Mouse (Mus musculus) frontal cortex, postnatal 14 days (tissue): Measurements from ENCODE around the gene Vps54.
"Not testable (repeated sequence)": the region's sequence is repeated elsewhere in the genome, so short reads cannot be mapped to it uniquely, and the experiment has no call there.

Experiments used
- DNase-seq, 2 experiments: peaks; one replicate each; pipeline ENCODE4 v3.0.0; 2022; ENCODE audit warnings: low spot score in 2 of 2

Vps54 gene

DNA sequence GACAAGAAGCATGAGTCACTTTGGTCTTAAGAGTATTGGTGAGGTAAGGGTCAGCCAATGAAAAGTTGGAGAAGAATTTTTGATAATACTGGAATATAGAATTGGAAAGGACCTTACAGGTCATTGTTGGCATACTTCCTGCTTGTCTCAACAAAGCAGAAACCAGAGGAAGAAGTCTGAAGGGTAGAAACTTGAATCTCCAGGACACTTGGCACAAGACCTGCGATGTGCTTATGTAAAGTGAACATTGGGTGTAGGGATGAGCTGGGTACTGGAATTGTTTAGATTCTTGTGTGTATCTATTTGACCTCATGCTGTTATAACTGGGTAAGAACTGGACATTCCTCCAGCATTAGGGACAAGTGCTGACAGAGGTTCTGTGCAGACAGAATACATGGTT, 2.3 kb downstream of the Vps54 start:
- DNase-seq = no peak

DNA sequence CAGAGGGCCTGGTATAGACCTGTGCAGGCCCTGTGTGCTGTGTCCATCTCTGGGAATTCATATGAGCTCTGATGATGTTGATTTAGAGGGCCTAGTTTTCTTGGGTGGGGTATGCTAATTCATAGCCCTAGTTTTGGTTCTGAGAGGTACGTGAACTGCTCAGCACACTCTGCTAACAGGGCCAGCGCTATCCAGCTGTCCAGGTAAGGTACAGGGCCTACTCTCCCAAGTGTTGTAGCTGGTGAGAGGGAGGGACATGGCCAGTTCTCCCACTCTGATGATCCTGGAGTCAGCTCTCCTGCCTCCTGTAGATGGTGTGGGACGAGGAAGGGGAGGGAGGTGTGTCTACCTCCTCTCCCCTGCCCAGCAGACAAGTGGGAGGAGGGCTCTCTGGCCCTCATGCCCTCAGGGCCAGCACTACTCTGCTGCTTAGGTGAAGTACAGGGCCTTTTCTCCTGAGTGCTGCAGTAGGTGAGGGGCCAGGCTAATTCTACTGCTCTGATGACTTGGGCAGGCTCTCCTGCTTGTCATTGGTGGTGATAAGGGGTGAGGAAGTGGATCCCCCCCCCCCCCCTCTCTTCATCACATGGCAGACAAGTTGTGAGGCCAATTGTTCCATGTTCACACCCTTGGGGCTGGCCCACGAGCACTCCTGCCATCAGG, 8.3 kb downstream of the Vps54 start:
- DNase-seq = no peak

DNA sequence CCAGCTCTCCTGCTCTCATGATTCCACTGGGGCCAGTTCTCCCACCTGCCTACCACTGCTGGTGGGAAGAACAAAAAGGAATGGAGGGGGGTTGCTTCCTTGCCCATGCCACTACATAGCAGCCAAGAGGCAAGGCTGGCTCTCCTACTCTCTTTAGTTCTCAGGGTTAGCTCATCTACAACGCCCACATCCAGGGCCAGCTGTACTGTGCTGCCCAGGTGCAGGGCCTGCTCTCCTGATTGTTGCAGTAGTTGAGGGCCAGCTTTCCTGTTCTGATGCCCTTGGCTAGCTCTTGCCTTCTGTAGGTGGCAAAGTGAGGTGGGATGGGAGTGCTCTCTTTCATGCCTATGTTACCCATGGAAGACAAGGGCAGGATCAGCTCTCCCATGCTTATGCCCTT, 8.9 kb downstream of the Vps54 start:
- DNase-seq = no peak

- DNase-seq = no peak
Observed at GRCm38 (mm10) chr11:21250366-21250765, 11.3 kb downstream of the Vps54 start.

GRCm38 (mm10) chr11:21258611-21259010, 19.5 kb downstream of the Vps54 start:
- DNase-seq = not testable (repeated sequence)

DNA sequence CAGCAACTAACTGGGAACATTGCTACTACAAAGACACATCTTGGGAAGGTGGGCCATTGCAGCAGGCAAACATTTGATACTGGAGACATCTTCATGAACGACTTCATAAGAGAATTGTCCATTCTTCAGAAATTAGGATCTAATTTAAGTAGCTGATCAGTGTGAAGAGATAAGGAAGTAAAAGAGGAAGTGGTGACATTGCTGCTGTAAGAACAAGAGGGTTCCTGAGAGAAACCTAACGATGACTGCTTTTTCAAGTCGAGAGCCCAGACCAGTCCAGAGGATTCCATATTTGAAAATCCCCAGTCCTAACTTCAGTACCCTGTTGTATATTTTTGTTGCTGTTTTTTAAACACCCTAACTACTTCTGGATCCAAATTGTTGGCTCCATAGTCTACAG, 26.3 kb downstream of the Vps54 start:
- DNase-seq = no peak

DNA sequence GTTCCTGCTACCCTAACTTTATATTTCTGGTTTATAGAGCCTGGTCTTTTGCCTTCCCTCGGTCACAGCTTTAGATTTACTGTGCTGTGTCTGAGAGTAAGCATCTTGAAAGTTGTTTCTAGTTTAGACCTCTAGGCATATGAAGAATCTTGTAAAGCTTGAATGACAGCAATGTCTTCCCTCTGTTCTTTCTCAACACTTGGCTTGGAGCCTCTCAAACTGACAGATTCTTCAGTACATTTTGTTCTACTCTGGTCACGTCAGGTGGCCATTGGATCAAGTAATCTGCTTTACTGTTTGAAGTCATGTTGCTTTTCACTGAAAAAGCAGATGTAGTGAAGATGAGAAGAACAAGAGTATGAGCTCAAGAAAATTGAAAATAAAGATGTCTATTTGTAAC, 37.1 kb downstream of the Vps54 start:
- no peak for DNase-seq

DNA sequence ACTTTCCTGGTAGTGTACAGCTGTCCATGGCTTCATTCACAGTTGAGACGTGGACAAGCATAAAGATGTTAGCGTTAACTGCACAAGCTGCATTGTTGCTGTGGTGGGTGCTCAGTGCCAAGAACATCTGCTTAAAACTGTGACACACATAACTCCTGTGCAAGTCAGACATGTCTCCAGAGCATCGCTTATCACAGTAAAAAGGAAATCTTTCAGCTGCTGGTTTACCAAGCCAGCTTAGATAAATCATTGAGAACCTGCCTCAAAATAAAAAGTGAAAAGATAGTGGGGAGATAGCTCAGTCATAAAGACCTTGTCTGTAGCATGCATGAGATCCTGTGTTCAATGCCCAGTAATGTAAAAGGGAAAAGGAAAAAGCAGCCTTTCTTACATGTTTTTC, 47.3 kb downstream of the Vps54 start:
- no peak for DNase-seq

DNA sequence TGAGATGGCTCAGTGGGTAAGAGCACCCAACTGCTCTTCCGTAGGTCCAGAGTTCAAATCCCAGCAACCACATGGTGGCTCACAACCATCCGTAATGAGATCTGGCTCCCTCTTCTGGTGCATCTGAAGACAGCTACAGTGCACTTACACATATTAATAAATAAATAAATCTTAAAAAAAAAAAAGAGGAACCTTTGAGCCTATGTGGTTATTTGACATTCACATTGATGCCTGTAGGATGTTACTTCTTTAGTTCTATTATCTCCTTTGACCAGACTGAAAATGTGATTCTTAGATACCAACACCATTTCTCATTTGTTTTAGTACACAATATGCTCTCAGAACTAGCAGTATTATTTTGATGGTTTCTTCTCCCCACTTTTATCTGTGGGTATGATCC, 49.1 kb downstream of the Vps54 start:
- not testable (repeated sequence) for DNase-seq

- DNase-seq = no peak
Observed at GRCm38 (mm10) chr11:21295486-21295885, 56.4 kb downstream of the Vps54 start.

DNA sequence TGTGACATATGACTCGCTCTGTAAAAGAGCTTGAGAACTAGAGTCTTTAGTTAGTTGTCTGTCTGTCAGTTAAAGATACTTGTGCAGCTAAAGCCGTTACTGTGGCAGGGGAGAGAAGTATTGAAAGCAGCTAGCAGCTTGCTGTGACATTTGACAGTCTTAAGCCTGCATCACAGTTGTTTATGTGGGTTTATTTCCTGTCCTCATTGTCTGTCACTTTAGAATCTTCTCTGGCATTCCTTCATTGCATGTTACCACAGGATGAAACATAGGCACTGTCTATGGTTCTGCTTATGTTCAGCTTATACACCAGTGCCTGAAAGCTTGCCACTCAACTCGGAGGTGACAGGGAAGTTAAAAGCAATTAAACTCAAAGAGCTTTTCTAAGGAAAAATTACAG, 64.5 kb downstream of the Vps54 start:
- DNase-seq = no peak

- DNase-seq = no peak
Observed at GRCm38 (mm10) chr11:21307078-21307668, 68.1 kb downstream of the Vps54 start.

DNA sequence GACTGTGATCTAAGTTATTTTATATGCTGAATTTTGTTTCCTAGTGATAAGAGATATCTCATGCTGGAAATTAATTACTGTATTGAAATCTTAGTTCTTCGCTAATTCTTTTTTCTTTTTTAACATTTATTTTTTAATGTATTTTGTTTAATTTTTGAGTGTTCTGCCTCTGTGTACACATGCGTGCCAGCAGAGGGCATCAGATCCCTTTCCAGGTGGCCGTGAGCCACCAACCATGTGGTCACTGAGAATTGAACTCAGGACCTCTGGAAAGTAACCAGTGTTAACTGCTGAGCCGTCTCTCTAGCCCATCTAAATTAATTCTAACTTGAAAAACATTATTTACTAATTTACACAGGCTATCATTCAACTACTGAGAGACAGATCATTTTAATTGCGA, 69.0 kb downstream of the Vps54 start:
- no peak for DNase-seq

DNA sequence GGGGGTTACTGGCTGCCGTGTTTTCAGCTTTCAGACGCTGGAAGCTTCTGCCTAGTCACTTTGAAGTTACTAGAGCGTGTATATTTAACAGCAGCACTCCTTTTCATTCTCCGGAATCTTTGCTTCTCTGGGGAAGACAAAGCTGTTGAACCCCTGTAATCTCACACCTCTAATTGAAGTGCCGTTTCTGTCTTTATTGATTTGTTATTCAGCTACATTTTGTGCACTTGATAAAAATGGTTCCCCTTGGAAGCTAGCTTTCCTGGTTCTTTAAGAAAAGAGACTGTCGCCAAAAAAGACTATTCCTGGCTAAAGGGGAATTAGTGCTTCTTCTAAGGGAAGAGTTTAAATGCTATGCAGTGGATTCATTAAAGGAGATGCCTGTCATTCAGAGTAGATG, 70.4 kb downstream of the Vps54 start:
- DNase-seq = no peak

GRCm38 (mm10) chr11:21313922-21314657, 75.0 kb downstream of the Vps54 start:
- DNase-seq = no peak

DNA sequence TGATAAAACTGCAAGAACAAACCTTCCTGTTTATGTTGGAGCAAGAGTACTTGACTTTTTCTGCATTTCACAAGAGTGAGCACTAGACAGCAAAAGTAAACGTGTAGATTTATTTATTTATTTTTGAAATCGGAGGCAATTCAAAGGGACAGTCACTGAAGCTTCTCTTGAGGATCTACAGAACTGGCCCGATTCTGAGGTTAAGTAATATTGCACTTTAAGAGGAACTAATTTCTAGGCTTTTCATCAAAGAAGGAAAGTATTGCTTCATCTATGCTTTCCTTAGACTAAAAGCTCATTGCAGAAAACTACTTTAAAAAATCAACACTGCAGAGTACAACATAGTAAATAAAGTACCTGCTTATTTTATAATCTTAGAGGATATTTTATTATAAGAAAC, 82.5 kb downstream of the Vps54 start:
- DNase-seq = no peak

DNA sequence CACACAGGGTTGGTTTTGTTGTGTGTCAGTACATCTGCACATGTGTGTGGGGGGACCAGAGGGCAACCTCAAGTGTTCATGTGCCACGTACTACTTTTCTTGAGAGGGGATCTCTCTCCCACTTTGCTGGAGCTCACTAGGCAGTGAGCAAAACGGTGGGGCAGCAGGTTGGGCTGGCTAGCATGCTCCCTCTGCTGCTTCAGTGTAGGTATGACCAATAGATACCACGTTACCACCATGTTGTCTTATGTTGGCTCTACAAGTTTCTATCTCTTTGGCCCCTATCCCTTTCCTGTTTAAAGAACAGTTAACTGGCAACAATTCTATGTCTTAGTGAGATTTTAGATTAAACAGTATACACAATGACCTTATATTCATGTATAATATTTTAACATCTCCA, 83.3 kb downstream of the Vps54 start:
- no peak for DNase-seq

GRCm38 (mm10) chr11:21325781-21326180, 86.7 kb downstream of the Vps54 start:
- DNase-seq = no peak

GRCm38 (mm10) chr11:21326770-21327169, 87.7 kb downstream of the Vps54 start:
- no peak for DNase-seq

DNA sequence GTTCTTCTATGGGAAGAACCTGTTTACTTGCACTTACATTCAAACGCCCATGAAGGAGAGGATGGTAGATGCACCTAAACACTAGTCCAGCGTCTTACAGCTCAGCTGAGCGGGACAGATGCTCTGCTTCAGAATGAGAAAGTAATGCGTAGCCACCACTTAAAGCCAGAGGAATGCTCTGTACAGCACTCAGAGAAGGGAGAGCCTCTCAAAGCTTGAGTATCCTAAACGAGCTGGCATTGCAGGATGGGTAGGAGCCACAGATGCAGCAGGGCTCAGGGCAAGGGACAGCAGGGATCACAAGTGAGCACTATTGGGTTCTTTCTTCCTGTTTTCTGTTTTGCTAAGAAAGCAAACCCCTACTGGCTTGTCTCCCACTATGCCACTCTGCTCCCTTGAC, 88.4 kb downstream of the Vps54 start:
- DNase-seq = no peak

DNA sequence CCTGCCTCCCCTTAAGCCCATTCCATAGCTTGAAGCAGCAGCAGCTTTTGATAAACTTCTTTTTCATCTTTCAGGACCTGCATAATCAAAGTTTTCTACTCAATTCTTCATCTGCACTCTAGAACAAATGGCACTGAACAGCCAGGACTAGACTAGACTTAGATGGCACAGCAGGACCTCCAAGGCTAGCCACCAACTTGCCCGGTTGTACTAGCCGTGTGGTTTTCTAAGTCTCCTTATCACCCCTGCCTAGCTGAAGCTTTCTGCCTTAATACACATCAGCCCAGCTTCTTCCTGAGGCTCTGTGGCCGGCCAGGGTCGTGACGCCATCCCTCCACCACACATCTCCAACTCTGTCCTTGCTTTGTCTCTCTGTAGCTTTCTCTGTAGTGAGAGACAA, 89.1 kb downstream of the Vps54 start:
- no peak for DNase-seq

DNA sequence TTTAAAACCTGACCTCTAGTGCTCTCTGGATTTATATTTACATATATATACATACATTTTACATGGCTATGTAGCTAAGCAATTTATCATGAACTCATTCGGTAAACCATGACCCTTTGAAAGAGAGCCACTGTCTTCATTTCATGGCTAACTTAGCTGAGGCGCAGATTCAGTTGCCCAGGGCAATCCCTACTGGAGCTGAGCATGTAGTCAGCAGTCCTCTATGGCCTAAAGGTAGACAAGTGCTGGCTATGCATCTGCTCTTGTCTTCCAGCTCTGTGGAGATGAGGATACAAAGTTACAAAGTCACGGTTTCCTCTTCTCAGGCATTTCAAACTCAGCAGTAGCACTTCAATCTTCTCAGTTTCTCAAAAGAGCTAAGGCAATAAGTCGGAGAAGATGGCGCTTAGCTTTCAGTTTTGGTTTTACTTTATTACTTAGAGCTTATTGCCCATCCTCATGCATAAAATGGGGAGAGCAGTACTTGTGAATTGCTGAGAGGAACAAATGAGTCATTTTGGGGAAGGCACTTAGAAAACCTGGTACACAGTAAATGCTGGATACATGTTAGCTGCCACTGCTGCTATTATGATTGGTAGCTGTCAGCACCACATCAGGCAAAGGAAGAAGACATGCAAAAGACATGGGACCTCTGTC, 93.7 kb downstream of the Vps54 start:
- DNase-seq = no peak

- no peak for DNase-seq
Observed at GRCm38 (mm10) chr11:21337855-21338254, 98.8 kb downstream of the Vps54 start.
